Mouse (Mus musculus): ENCODE results near the gene Tkfc.
"Not testable (repeated sequence)": the region's sequence is repeated elsewhere in the genome, so short reads cannot be mapped to it uniquely, and the experiment has no call there.

Gene Tkfc

GRCm38 (mm10) chr19:10589127-10589857, 16.2 kb downstream of the Tkfc start:
- DNase-seq (ENCODE audit: low read depth, low spot score) = no peak

- no peak for DNase-seq (ENCODE audit: low read depth, low spot score)
Measured at GRCm38 (mm10) chr19:10587231-10587630, 18.2 kb downstream of the Tkfc start.

DNA sequence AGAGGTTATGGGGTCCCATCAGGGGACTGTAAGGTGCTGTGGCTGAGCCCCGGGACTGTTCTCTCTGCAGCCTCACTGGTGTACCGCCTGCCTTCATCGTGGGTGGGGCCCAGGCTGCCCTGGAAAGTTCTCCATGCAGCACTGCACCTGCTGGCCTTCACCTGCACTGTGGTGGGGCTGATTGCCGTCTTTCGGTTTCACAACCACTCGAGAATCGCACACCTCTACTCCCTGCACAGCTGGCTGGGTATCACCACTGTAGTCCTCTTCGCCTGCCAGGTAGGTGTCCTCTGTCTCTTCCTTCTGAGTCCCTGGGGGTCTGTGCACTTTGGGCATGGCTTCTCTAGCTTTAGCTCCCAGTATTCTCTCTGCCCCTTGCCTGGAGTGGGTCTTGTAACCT, 20.3 kb downstream of the Tkfc start:
- no peak for DNase-seq (ENCODE audit: low read depth, low spot score)

GRCm38 (mm10) chr19:10583550-10584146, 21.8 kb downstream of the Tkfc start:
- no peak for DNase-seq (ENCODE audit: low read depth, low spot score)

DNA sequence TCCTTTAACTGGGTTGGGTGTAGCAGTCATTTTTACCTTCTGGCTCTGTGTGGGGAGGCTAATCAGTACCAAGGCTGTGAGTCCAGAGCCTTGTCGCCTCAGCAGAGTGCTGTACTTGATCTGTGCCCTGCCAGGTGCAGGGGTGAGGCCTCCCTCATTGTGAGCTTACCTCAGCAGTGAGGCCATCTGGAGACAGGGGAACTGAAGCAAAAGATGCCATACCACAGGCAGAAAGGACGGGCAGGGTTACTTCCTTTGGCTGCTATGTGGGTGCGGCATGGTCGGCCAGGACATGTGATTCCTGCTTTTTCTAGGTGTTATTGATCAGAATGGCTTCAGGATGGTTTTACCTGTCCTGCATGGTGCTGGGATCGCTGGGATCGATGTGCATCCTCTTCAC, 23.5 kb downstream of the Tkfc start:
- no peak for DNase-seq (ENCODE audit: low read depth, low spot score)

DNA sequence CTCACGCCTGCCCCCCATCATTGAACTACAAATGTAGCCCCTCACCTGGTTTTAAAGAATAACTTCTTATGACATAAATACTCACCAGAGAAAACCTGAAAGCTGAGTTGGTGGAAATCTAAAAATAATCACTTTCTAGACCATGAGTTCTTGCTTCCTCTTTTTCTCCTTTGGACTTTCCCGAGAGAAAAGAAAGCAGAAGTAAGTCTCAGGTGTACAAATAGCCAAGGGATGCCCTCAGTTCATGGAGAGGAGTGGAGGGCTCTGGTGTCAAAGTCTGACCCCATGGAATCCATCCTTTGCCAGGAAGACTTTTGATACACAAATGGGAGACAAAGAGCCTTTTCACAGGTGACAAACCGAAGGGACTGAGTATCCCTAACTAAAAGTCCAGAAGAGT, 24.7 kb downstream of the Tkfc start:
- DNase-seq (ENCODE audit: low read depth, low spot score) = no peak

- DNase-seq (ENCODE audit: low read depth, low spot score) = no peak
Measured at GRCm38 (mm10) chr19:10580102-10580501, 25.4 kb downstream of the Tkfc start.

DNA sequence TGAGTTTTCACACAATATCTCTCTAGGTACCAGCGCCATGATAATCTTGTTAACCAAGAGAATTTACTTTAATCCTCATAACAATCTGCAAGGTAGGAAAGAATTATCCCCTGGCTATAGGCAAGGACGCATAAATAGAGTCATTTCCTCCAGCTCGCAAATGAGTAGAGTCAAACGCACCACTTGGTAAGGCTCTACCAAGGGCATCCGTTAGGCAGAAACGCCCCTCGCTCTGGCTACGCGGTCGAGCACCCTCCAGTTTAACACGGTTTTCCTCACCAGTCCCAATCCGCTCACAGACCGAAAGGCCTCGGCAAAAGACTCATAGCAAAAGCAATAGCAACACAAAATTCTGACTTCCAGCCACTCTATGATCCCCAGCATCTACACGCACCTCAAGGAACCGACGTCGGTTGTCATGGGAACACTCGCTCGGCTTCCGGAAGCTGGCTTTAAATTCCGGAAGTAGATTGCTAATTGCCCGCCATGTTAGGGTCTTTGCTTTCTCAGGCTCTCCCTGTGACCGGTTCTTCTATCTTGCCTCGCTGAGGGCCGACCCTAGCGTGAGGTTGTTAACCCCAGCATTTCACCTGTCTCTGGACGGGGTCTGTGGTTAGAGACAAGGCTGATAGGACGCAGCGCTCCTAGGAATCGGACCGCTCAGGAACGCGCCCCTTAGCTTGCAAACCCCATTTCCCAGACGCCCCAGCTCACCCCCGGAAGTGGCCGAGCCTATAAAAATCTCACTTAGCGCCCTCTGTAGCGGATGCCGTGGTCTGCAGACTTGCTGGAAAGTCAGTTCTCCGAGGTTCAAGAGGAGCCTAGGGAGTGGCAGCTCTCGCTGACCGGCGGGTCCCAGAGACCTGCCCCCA, 28.5 kb downstream of the Tkfc start, which contains the start of the genes Cyb561a3 and Tmem138:
Gene Cyb561a3 (plus strand): TSS at position 483 of the 872 bp plus-strand sequence.
Gene Tmem138 (minus strand): TSS at position 673 of the 872 bp plus-strand sequence.
- peak; percentile 94 for DNase-seq (ENCODE audit: low read depth, low spot score)

DNA sequence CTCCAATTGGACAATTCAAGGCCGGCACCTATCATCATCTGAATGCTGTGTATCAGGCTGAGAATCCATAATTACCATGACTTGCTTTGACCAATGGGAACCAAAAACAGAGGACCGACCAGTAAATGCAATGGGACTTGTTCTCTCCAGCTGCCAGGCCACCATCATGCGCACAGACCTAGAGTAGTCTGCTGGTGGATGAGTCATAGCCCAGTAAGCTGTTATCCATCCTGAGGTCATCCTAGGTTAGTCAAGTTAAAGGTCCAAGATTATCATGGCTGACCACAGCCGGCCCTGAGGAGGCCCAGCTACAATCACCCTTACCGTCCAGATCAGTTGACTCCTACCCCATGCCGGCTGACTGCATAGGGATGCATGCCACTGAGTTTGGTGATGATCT, 35.8 kb downstream of the Tkfc start:
- no peak for DNase-seq (ENCODE audit: low read depth, low spot score)

DNA sequence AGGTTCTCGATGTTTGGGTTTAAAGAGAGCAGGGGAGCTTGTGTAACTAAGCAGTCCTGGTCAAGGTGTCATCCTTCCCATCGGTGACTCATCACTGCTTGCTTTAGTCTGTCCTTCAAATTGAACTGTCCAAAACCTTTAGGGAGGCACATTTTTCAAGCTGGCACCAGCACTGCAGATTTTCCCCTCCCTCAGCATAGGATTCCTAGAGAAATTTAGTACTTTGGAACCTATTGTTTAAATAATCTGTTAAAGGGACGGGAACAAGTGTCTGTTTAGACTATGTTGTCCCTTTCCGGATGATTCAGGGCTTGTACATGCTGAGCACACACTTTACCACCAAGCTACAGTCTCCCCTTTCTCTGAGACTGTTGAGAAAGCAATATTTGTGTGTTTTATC, 40.2 kb downstream of the Tkfc start:
- no peak for DNase-seq (ENCODE audit: low read depth, low spot score)

- DNase-seq (ENCODE audit: low read depth, low spot score) = no peak
Measured at GRCm38 (mm10) chr19:10564278-10564677, 41.2 kb downstream of the Tkfc start.

DNA sequence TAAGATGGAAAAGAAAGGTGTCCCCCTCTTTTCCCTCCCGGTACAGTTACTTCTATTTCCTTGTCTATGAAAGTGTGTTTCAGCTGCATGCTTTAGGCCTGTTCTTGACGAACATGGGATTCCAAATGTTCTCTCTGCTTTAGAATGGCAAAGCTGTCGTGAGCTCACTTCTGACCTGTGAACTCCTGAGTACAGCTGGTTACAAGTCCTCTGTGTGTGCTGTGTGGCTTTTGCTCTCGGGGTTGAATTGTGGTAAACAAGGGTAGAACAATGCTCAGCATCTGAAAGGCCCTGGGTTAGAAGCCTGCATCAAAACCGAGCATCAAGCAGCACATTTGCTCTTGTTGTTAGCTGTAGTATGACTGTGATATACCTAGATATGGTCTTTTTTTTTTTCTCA, 43.1 kb downstream of the Tkfc start:
- no peak for DNase-seq (ENCODE audit: low read depth, low spot score)

DNA sequence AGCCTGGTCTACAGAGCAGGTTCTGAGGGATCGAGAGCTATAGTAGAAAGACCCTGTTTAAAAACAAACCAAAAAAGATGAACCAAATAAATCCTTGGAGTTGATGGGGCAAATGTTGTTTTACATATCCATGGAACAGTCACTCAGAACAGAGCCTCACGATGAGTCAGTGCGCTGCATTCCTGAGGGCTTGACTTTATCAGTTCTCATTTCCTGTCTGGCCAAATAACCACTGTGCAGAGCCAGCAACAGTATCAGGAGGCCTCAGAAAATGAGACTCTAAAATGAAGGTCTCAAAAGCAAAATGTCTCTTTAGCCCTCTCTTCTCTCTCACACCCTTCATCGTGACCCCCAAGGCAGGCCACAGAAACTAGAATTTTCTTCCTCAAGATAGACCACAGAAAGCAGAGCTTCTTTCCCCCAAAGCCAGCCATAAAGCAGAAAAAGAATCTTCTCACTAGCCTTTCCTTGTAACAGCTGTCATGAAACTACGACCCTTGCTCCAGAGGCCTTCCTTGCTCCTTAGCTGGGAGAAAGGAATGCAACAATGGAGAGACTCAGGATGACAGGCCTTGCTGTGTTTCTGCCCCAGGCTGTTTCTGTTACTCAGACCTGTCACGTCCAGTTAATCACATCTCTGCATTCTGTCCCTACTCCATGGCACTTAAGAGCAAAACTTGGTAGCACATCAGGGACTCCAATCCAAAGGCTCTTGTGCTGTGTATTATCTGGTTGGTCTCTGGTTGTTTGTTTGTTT, 43.7 kb downstream of the Tkfc start:
- DNase-seq (ENCODE audit: low read depth, low spot score) = peak; percentile 40

DNA sequence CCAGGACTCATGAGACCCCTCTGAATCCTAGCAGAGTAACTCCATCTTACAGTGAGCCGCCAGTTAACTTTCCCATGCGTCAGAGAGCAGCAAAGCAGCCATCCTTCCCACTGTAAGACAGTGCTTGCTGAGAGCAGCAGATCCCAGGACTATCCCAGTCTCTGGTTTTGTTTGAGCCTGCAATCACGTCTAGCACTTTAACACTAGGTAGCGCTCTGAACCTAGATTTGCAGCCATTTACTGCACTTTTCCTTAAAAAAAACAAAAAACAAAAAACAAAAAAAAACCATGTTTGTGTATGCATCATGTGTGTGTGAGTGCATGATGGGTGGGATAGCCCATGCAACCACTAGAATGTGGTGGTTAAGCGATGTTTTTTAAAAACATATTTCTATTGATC, 45.3 kb downstream of the Tkfc start:
- DNase-seq (ENCODE audit: low read depth, low spot score) = no peak

GRCm38 (mm10) chr19:10557837-10558375, 47.5 kb downstream of the Tkfc start:
- DNase-seq (ENCODE audit: low read depth, low spot score) = not testable (repeated sequence)

- no peak for DNase-seq (ENCODE audit: low read depth, low spot score)
Measured at GRCm38 (mm10) chr19:10557430-10557829, 48.0 kb downstream of the Tkfc start.

- no peak for DNase-seq (ENCODE audit: low read depth, low spot score)
Measured at GRCm38 (mm10) chr19:10557001-10557400, 48.5 kb downstream of the Tkfc start.

GRCm38 (mm10) chr19:10555624-10556510, 49.6 kb downstream of the Tkfc start, which contains the start of gene Tmem216:
TSS of gene Tmem216 (minus strand) at chr19:10556238.
- peak; percentile 75 for DNase-seq (ENCODE audit: low read depth, low spot score)

GRCm38 (mm10) chr19:10539454-10539853, 66.0 kb downstream of the Tkfc start:
- no peak for DNase-seq (ENCODE audit: low read depth, low spot score)
